Mouse (Mus musculus) MEL (cell line): ENCODE results near the gene Thumpd2. TPM values are rescaled to one million over a fixed set of nuclear protein-coding genes. Genes with fewer than 3 reads are reported as not detected.
A peak's percentile ranks its signal among the peaks of the same experiment; 100 is the strongest.

Experiments
- DNase-seq: peaks from one replicate; pipeline ENCODE4 v3.0.0; 2011; ENCODE audit warnings: low read depth, low spot score
- H3K27ac ChIP-seq: 2 replicates; pipeline ENCODE4 v1.5.1; 2012; ENCODE audit warnings: low read depth, mild to moderate bottlenecking, control low read depth, low read length, moderate library complexity; ENCODE audit not compliant: control insufficient read depth
- H3K27me3 ChIP-seq, 2 experiments: fragments of 150-350 bp in 1 of 2; sonication (generic) in 1 of 2; 2 replicates each; pipeline ENCODE4 v1.6.1; 2012; ENCODE audit warnings: low read length in 2 of 2, mild to moderate bottlenecking in 2 of 2, improper control_type of control experiment in 1 of 2, moderate library complexity in 1 of 2; ENCODE audit not compliant: insufficient read depth in 2 of 2, control insufficient read depth in 1 of 2
- H3K36me3 ChIP-seq, 2 experiments: 2 replicates each; pipeline ENCODE4 v1.6.1; 2012 to 2014; ENCODE audit warnings: low read length in 2 of 2, improper control_type of control experiment in 1 of 2, inconsistent platforms in 1 of 2, mild to moderate bottlenecking in 1 of 2; ENCODE audit not compliant: insufficient read depth in 2 of 2, control insufficient read depth in 1 of 2
- H3K4me1 ChIP-seq, 2 experiments: fragments of 150-350 bp in 1 of 2; sonication (generic) in 1 of 2; 2 replicates each; pipeline ENCODE4 v1.6.1; 2012; ENCODE audit warnings: low read length in 2 of 2, improper control_type of control experiment in 1 of 2, mild to moderate bottlenecking in 1 of 2; ENCODE audit not compliant: insufficient read depth in 2 of 2, control insufficient read depth in 1 of 2
- H3K4me3 ChIP-seq, 2 experiments: fragments of 150-350 bp in 1 of 2; sonication (generic) in 1 of 2; 2 replicates each; pipeline ENCODE4 v1.5.1; 2012; ENCODE audit warnings: low read depth in 2 of 2, low read length in 2 of 2, mild to moderate bottlenecking in 2 of 2, moderate library complexity in 2 of 2, control low read depth in 1 of 2, improper control_type of control experiment in 1 of 2; ENCODE audit not compliant: control insufficient read depth in 1 of 2, insufficient read depth in 1 of 2
- H3K79me2 ChIP-seq: 2 replicates; pipeline ENCODE4 v1.6.1; 2012; ENCODE audit warnings: mild to moderate bottlenecking, low read length, moderate library complexity; ENCODE audit not compliant: control insufficient read depth, poor library complexity, insufficient read depth
- H3K9ac ChIP-seq: 2 replicates; pipeline ENCODE4 v1.6.1; 2012; ENCODE audit warnings: low read depth, mild to moderate bottlenecking, control low read depth, low read length, moderate library complexity; ENCODE audit not compliant: control insufficient read depth, poor library complexity, severe bottlenecking
- H3K9me3 ChIP-seq: fragments of 150-350 bp; sonication (generic); replicated peaks from 2 replicates; pipeline ENCODE4 v1.6.1; 2012; ENCODE audit warnings: mild to moderate bottlenecking, low read length, improper control_type of control experiment, moderate library complexity; ENCODE audit not compliant: insufficient read depth
- BHLHE40 ChIP-seq: IDR thresholded peaks from 2 replicates; pipeline ENCODE4 v1.6.1; 2012; ENCODE audit warnings: low read depth, mild to moderate bottlenecking, inconsistent platforms, low read length, improper control_type of control experiment, borderline replicate concordance
- CHD2 ChIP-seq: IDR thresholded peaks from 2 replicates; pipeline ENCODE4 v1.6.1; 2011; ENCODE audit warnings: low read length, improper control_type of control experiment
- CTCF ChIP-seq, 3 experiments: IDR thresholded peaks in 2 of 3; conservative IDR thresholded peaks in 1 of 3; 2 replicates each; pipeline ENCODE4 v1.5.1; 2011 to 2012; ENCODE audit warnings: low read length in 3 of 3, low read depth in 2 of 3, mild to moderate bottlenecking in 2 of 3, improper control_type of control experiment in 1 of 3, inconsistent platforms in 1 of 3, mixed read lengths in 1 of 3, moderate library complexity in 1 of 3; ENCODE audit not compliant: control insufficient read depth in 1 of 3, insufficient read depth in 1 of 3, poor library complexity in 1 of 3, severe bottlenecking in 1 of 3
- ELF1 ChIP-seq: IDR thresholded peaks from 2 replicates; pipeline ENCODE4 v1.6.1; 2014; ENCODE audit warnings: low read depth, mild to moderate bottlenecking, inconsistent platforms, low read length, improper control_type of control experiment, moderate library complexity
- ETS1 ChIP-seq: IDR thresholded peaks from 2 replicates; pipeline ENCODE4 v1.6.1; 2012; ENCODE audit warnings: low read depth, mild to moderate bottlenecking, inconsistent platforms, low read length, improper control_type of control experiment, moderate library complexity
- GATA1 ChIP-seq: IDR thresholded peaks from 2 replicates; pipeline ENCODE4 v1.6.1; 2011; ENCODE audit warnings: low read depth, low read length, improper control_type of control experiment
- HCFC1 ChIP-seq: IDR thresholded peaks from 2 replicates; pipeline ENCODE4 v1.6.1; 2012; ENCODE audit warnings: low read depth, mild to moderate bottlenecking, inconsistent platforms, low read length, improper control_type of control experiment, moderate library complexity
- JUND ChIP-seq: IDR thresholded peaks from 2 replicates; pipeline ENCODE4 v1.6.1; 2011; ENCODE audit warnings: low read depth, mild to moderate bottlenecking, improper control_type of control experiment, low read length
- KAT2A ChIP-seq: conservative IDR thresholded peaks from 2 replicates; pipeline ENCODE4 v1.6.1; 2012; ENCODE audit warnings: low read depth, low read length, improper control_type of control experiment, inconsistent platforms
- MAZ ChIP-seq: IDR thresholded peaks from 2 replicates; pipeline ENCODE4 v1.6.1; 2012; ENCODE audit warnings: low read depth, mild to moderate bottlenecking, inconsistent platforms, low read length, improper control_type of control experiment
- MEF2A ChIP-seq: IDR thresholded peaks from 2 replicates; pipeline ENCODE4 v1.6.1; 2014; ENCODE audit warnings: low read depth, mild to moderate bottlenecking, inconsistent platforms, low read length, improper control_type of control experiment; ENCODE audit not compliant: poor library complexity, insufficient replicate concordance, severe bottlenecking; ENCODE audit errors: extremely low read depth
- MXI1 ChIP-seq: IDR thresholded peaks from 2 replicates; pipeline ENCODE4 v1.6.1; 2011; ENCODE audit warnings: mild to moderate bottlenecking, low read depth, low read length, improper control_type of control experiment
- MYB ChIP-seq: IDR thresholded peaks from 2 replicates; pipeline ENCODE4 v1.6.1; 2011; ENCODE audit warnings: mild to moderate bottlenecking, low read depth, low read length, improper control_type of control experiment
- POLR2AphosphoS5 ChIP-seq: IDR thresholded peaks from 2 replicates; pipeline ENCODE4 v1.6.1; 2012; ENCODE audit warnings: low read depth, borderline replicate concordance, mild to moderate bottlenecking, inconsistent platforms, low read length, moderate library complexity, mixed read lengths
- SIN3A ChIP-seq: IDR thresholded peaks from 2 replicates; pipeline ENCODE4 v1.6.1; 2012; ENCODE audit warnings: low read length, improper control_type of control experiment, inconsistent platforms
- SMC3 ChIP-seq: IDR thresholded peaks from 2 replicates; pipeline ENCODE4 v1.6.1; 2011; ENCODE audit warnings: low read depth, low read length, improper control_type of control experiment
- TAL1 ChIP-seq: IDR thresholded peaks from 2 replicates; pipeline ENCODE4 v1.6.1; 2012; ENCODE audit warnings: mild to moderate bottlenecking, inconsistent platforms, low read length, moderate library complexity, mixed read lengths
- ZC3H11A ChIP-seq: IDR thresholded peaks from 2 replicates; pipeline ENCODE4 v1.6.1; 2012; ENCODE audit warnings: low read depth, mild to moderate bottlenecking, inconsistent platforms, low read length, improper control_type of control experiment
- ZKSCAN1 ChIP-seq: IDR thresholded peaks from 2 replicates; pipeline ENCODE4 v1.6.1; 2012; ENCODE audit warnings: low read depth, mild to moderate bottlenecking, inconsistent platforms, low read length, improper control_type of control experiment, moderate library complexity
- ZMIZ1 ChIP-seq: IDR thresholded peaks from 2 replicates; pipeline ENCODE4 v1.6.1; 2012; ENCODE audit warnings: low read depth, mild to moderate bottlenecking, inconsistent platforms, low read length, improper control_type of control experiment, moderate library complexity
- ZNF384 ChIP-seq: IDR thresholded peaks from 2 replicates; pipeline ENCODE4 v1.6.1; 2012; ENCODE audit warnings: low read depth, mild to moderate bottlenecking, inconsistent platforms, low read length, improper control_type of control experiment
- polyA plus RNA-seq, 2 experiments: library from polyadenylated mRNA; stranded (reverse) in 1 of 2; unstranded in 1 of 2; fragments of >175 nt in 1 of 2; fragments of >200 nt in 1 of 2; gene quantifications; 2 replicates each; pipeline versions ENCODE4 v1.2.1 to v1.2.4; 2012; ENCODE audit warnings: low replicate concordance in 2 of 2, low read depth in 1 of 2; ENCODE audit not compliant: insufficient read length in 2 of 2, insufficient read depth in 1 of 2, missing spikeins in 1 of 2
- total RNA-seq: library from RNA; depleted of rRNA; stranded (reverse); fragments of 300-350 nt; gene quantifications from 2 replicates; pipeline ENCODE4 v1.2.3, GENCODE M21; 2012

Thumpd2 gene
- total and polyA plus RNA-seq, 3 experiments, result 15.1 to 15.5 TPM; not detected in 1

GRCm38 (mm10) chr17:81031830-81032442, 32.9 kb downstream of the Thumpd2 start (continued):
- TF ChIP-seq ZC3H11A (no peak), GATA1 (peak; percentile 97), CTCF (IDR thresholded peaks at IDR 0.05 in 2 of 3, conservative IDR thresholded peaks at IDR 0.05 in 1 of 3; ENCODE audit: control insufficient read depth in 1 of 3, insufficient read depth in 1 of 3, low read depth in 2 of 3, low read length in 3 of 3, poor library complexity in 1 of 3, severe bottlenecking in 1 of 3) (no peak), ZNF384 (peak; percentile 92), MEF2A (no peak), MYB (peak; percentile 72), TAL1 (peak; percentile 79), ZMIZ1 (peak; percentile 54; the same call in 1 of the 2 replicates), ELF1 (peak; percentile 24; the same call in 1 of the 2 replicates)

DNA sequence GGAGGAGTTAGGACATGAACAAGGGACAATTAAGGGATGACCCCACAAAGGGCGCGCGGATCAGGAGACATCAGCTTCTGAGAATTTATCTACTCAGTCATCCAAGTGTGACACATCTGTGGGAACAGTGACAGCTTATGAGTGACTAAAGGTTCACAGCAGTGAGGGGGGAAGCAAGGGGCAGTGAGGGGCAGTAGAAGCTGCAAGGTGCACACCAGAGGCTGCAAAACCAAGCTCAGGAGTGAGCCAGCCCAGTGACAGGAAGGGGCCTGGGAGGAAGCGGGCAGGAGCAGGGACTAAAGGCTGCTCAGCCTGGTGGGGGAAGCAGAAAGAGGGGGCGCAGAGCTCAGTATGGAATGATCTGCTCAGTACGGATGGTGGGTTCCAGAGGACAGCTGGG, 37.6 kb downstream of the Thumpd2 start:
- no peak overlapping the region for H3K27ac ChIP-seq
- TF ChIP-seq JUND (no peak), CHD2 (no peak), KAT2A (no peak), TAL1 (no peak), ZC3H11A (no peak), ZKSCAN1 (no peak), MXI1 (no peak), ETS1 (no peak), MAZ (no peak), HCFC1 (no peak), SMC3 (no peak), MEF2A (no peak), ZMIZ1 (no peak), CTCF (IDR thresholded peaks at IDR 0.05 in 2 of 3, conservative IDR thresholded peaks at IDR 0.05 in 1 of 3; ENCODE audit: control insufficient read depth in 1 of 3, insufficient read depth in 1 of 3, low read depth in 2 of 3, low read length in 3 of 3, poor library complexity in 1 of 3, severe bottlenecking in 1 of 3) (no peak), POLR2AphosphoS5 (no peak), SIN3A (no peak), BHLHE40 (no peak)
- TF ChIP-seq, all 39 proteins: peak for 0
- Histone ChIP-seq H3K79me2 (no peaks in the 10 kb centered on the region), H3K4me3 (no peak overlapping the region), H3K9me3 (no peaks in the 10 kb centered on the region), H3K36me3 (peaks cover 17 to 21% of the 10 kb centered on the region in 2 experiments), H3K9ac (no peak overlapping the region), H3K4me1 (peaks cover 9 to 14% of the 10 kb centered on the region in 2 experiments), H3K27me3 (no peaks in the 10 kb centered on the region)
- DNase-seq, result no peak
